Mouse (Mus musculus) right cerebral cortex, postnatal 25 days (tissue): ENCODE results near the gene B3gntl1.
A peak's percentile ranks its signal among the peaks of the same experiment; 100 is the strongest.

ENCODE experiments used
- DNase-seq: peaks from one replicate; pipeline ENCODE4 v3.0.0; 2022

Gene B3gntl1

DNA sequence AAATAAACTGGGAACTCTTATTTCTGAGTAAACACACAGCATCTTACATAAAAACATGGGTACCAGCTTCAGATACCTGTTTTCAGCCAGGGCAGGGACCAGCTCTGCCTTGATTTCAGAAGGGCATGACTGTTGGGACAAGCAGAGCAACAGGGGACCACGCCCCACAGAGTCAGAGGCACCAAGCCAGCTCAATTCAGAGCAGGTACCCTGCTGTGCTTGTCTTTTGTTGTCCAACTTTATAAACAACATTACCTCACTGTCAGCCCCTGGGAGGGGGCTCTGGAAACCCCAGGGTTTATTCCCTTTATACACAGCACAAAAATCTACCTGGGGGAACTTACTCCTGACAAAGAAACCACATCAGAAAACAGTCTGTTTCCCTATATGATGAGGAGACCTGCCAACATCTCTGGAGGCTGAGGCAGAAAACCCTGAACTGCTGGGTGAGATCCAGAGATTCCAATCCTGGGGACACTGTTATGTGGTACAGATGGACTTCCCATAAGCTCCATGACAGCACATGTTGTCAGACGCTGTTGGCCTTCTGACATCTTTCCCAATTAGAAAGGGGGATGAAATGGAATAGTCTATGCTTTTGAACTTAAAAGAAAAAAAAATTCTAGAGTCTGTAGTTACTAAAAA lies 31.3 kb downstream of the B3gntl1 start:
- no peak for DNase-seq

DNA sequence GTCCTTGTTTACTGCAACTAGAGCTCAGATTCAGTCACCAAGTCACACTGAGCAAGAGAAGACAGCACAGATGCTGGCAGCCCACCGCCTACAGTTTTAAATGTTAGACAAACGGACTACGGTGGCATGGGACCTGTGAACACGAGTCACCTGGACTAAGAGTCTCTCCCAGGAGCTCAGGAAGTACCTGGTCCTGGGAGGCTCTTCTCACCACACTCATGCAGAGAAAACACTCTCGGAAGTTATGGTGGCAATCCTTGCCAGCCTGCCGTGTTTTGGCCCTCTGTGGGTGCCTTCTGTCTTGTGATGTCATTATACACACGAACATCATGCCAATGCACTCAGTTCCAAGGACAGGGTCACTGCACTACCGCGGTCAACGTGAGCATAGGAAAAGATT lies 36.3 kb downstream of the B3gntl1 start:
- no peak for DNase-seq

- DNase-seq, result no peak
Observed at GRCm38 (mm10) chr11:121631410-121631809, 41.5 kb downstream of the B3gntl1 start.

DNA sequence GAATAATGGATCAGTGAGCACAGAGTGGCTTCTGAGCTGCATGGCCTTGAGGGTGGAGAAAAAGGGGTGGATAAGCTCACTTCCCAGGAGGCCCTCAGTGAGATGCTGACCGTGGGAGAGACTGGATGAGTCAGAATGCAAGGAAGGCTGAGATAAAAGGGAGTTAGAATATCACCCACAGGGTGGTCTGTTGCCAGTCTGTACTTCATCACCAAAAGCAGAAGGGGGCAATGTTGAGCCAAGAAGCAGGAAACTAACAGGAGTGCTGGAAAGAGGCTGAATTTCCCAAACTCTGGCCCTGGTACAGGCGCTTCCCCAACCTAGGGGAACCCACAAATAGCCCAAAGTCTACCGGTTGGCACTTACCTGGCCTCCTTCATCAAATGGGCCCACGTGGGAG lies 42.5 kb downstream of the B3gntl1 start:
- DNase-seq, result no peak

- no peak for DNase-seq
Observed at GRCm38 (mm10) chr11:121629529-121629928, 43.4 kb downstream of the B3gntl1 start.

DNA sequence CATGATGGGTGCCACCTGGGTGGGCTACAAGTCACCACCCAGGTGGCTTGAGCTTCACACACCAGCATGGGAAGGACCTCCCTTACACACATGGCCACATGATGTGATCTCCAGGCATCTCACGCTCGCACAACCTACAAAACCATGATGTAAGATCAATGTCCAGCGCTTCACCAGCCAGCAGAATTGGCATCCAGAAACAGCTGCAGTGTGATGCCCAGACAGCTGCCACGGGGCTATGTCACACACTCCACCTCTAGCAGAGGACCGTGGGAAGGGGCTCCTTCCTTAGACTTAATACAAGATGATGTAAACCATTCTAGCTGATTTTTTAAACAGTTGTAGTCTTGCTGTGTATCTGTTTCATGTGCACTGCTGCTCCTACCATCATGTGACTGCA lies 45.4 kb downstream of the B3gntl1 start:
- no peak for DNase-seq

GRCm38 (mm10) chr11:121625007-121625406 lies 47.9 kb downstream of the B3gntl1 start:
- no peak for DNase-seq

GRCm38 (mm10) chr11:121617371-121617770 lies 55.6 kb downstream of the B3gntl1 start:
- no peak for DNase-seq

- no peak for DNase-seq
Observed at GRCm38 (mm10) chr11:121616501-121616900, 56.5 kb downstream of the B3gntl1 start.

DNA sequence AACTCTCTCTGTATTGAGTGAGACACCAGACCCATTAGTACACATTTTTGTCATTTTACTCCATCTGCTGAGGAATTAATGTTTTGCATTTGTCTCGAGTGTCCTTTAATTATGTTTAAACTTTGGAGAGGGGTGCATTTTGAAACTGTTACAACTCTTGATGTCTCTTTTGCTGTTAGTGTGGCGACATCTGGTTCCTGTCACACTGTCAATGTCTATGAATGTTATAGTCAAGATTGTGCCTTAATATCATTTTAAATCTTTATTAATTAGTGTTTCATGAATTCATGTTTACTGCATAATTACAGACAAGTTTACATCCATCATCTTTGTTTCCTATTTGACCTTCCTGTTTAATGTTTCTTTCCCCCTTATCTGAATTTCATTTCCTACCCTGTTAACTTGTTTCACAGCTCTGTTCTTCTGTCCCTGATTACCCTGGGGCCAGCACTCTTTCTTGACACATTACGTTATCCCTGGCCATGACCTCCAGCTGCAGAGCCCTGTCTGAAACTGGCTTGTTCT lies 56.9 kb downstream of the B3gntl1 start:
- DNase-seq, result no peak

DNA sequence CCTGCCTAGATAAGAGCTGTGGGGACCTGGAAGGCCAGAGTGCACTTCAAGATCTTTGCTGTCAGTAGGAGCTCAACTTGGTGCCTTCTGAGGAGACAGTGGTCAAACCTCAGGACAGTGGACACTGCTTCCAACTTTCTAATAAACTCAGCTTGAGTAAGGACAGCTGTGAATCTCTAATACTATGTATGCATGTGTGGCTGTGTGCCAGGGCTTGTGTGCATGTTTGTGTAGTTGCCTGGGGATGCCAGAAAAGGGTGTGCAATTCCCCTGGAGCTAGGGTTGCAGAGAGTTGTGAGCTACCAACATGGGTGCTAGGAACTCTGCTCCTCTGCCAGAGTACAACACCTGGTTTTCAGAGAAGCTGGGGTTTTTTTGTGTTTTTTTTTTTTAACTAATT lies 62.0 kb downstream of the B3gntl1 start:
- DNase-seq, result no peak

DNA sequence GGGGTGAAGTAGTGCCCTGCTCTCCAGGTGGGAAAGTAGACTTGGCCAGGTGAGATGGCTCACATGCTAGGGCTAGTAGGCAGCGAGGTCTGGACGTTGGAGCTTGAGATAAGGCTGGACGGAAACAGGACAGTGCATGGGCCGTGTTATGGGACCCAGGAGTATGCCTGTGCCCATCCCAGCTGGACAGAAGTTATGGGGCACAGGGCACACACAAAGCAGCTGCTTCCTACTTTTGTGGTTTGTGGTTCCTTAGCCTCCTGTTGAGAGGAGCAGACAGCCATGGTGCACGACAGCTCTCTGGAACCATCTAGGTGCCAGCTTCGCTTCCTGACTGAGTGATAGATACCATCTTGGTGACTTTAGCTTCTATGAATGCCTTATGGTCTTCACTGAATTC lies 67.3 kb downstream of the B3gntl1 start:
- no peak for DNase-seq

GRCm38 (mm10) chr11:121601422-121601821 lies 71.5 kb downstream of the B3gntl1 start:
- DNase-seq, result no peak

DNA sequence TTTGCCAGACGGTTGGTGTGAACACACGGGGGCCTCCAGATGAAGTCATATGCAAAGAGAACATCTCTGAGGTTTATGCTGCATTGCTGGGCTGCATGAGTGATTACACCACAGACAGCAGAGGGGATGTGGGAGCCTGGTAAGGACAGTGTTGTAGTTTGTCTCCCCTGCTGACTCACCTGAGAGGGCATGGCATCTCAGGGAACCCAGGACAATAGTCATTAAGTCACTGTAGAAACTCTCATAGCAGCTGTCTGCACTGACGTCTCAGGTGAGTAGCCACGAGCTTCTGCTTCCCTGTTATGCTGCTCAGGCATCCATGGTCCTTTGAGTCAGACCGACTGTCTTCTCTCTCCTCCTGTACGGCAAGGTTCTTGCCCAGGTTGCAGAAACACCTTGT lies 75.7 kb downstream of the B3gntl1 start:
- DNase-seq, result no peak

- DNase-seq, result peak; percentile 15
Observed at GRCm38 (mm10) chr11:121581856-121582255, 91.1 kb downstream of the B3gntl1 start.
